Mouse (Mus musculus) kidney, adult 2 months (tissue): Measurements from ENCODE around the gene Styk1.

Experiments used
- CTCF ChIP-seq: fragments of 200-500 bp; conservative IDR thresholded peaks from 2 replicates; pipeline ENCODE4 v1.5.1; 2011; ENCODE audit warnings: low read depth, mild to moderate bottlenecking, control low read depth, low read length, moderate library complexity, mixed read lengths; ENCODE audit not compliant: insufficient read depth, insufficient read length
- POLR2A ChIP-seq: fragments of 200-500 bp; IDR thresholded peaks from one replicate; pipeline ENCODE4 v1.6.1; 2011; ENCODE audit warnings: low read depth, low read length, control low read depth

DNA sequence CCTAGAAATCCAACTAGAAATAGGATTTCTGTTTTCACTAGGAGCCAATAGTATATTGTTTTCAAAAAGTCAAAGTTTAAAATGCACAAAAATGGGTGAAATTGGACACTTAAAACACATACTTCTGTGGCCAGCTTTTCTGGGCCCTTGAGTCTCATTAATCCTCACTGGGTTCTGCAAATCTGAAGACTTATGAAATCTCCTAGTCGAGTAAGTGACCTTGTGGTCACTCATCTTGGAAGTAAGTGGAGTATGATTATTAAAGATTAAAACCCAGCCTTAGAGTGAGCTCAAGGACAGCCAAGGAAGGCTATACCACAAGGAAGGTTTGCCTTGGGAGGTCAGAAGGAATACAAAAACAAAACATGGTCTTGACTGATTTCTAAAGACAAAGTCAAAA lies 83.1 kb downstream of the Styk1 start:
- TF ChIP-seq CTCF (no peak), POLR2A (no peak)
